Mouse (Mus musculus) liver, embryonic 14.5 days (tissue): ENCODE results near the gene Qpct.

Source experiments
- CTCF ChIP-seq: IDR thresholded peaks from 2 replicates; pipeline ENCODE4 v1.5.1; 2016; ENCODE audit warnings: antibody characterized with exemption, low read depth, control low read depth
- EP300 ChIP-seq: IDR thresholded peaks from 2 replicates; pipeline ENCODE4 v1.6.1; 2016; ENCODE audit warnings: antibody characterized with exemption, low read depth

DNA sequence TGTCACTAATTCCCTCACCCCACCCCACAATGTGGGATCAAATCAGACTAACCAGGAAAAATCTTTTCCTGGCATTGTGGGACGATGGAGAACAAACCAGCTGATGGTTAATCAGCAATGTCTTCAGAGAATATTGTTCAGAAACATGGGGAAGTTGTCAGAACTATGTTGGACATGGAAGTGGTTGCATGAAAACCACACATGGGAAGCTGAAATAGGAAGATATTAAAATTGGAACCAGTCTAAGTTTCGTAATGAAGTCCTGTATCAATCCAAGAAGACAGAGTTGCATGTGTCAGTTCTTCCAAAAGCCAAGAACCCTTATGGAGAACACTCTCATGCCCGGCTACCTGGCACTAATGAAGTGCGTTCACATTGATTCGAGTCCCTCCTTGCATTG, 20.1 kb upstream of the Qpct start:
- no peak for TF ChIP-seq CTCF
- no peak for TF ChIP-seq EP300
